Mouse (Mus musculus) v-Abl transformed pro-B cells (cell line): Measurements from ENCODE around the gene Ptgs2.

Experiments
- in situ Hi-C, 2 experiments: fragments of 400-800 bp; cut with MboI; formaldehyde crosslinking; loops; one replicate each; pipeline ENCODE4 v1.15.1; 2025; ENCODE audit not compliant: unreplicated experiment in 2 of 2

Gene Ptgs2

GRCm38 (mm10) chr1:150145049-150145448 is 45.2 kb downstream of the Ptgs2 start:
- in situ Hi-C loops: no loop called here

GRCm38 (mm10) chr1:150147272-150147671 is 47.4 kb downstream of the Ptgs2 start:
- in situ Hi-C loops: no loop called here

- in situ Hi-C loops: no loop called here
Observed at GRCm38 (mm10) chr1:150151411-150151810, 51.6 kb downstream of the Ptgs2 start.
